Mouse (Mus musculus) lung, postnatal 0 days (tissue): ENCODE measurements at regions not wholly inside any gene's neighbourhood (a gene's known extent, or its start where the extent isn't known, plus 50 kb on each side); places are given as distances from the start of the nearest gene placed in this dataset.

Experiments
- ATAC-seq: fragments of 200-750 bp; cut with Nextera tagmentation; 2 replicates; pipeline ENCODE4 v1.8.0; 2017; ENCODE audit warnings: moderate library complexity
- DNase-seq: peaks from one replicate; pipeline ENCODE4 v3.0.0-alpha.2; 2016; ENCODE audit warnings: low spot score
- H3K27ac ChIP-seq: fragments of 300-500 bp; sonication (generic); 2 replicates; pipeline ENCODE4 v1.5.1; 2014; ENCODE audit warnings: antibody characterized with exemption, mild to moderate bottlenecking, low read length, mixed read lengths
- H3K27me3 ChIP-seq: fragments of 300-500 bp; sonication (generic); replicated peaks from 2 replicates; pipeline ENCODE4 v1.6.1; 2014; ENCODE audit warnings: low read length, mixed read lengths; ENCODE audit not compliant: insufficient read depth
- H3K36me3 ChIP-seq: fragments of 300-500 bp; sonication (generic); 2 replicates; pipeline ENCODE4 v1.6.1; 2014; ENCODE audit warnings: low read length, mixed read lengths; ENCODE audit not compliant: insufficient read depth
- H3K4me1 ChIP-seq: fragments of 300-500 bp; sonication (generic); 2 replicates; pipeline ENCODE4 v1.6.1; 2014; ENCODE audit warnings: antibody characterized with exemption, low read depth, low read length, mixed read lengths; ENCODE audit not compliant: insufficient read depth
- H3K4me2 ChIP-seq: fragments of 300-500 bp; sonication (generic); replicated peaks from 2 replicates; pipeline ENCODE4 v1.6.1; 2014; ENCODE audit warnings: low read depth, mild to moderate bottlenecking, low read length, moderate library complexity, mixed read lengths
- H3K4me3 ChIP-seq: fragments of 300-500 bp; sonication (generic); 2 replicates; pipeline ENCODE4 v1.5.1; 2014; ENCODE audit warnings: low read depth, low read length
- H3K9ac ChIP-seq: fragments of 300-500 bp; sonication (generic); replicated peaks from 2 replicates; pipeline ENCODE4 v1.6.1; 2014; ENCODE audit warnings: low read depth, mild to moderate bottlenecking
- H3K9me3 ChIP-seq: fragments of 300-500 bp; sonication (generic); 2 replicates; pipeline ENCODE4 v1.6.1; 2016; ENCODE audit warnings: low read length, mixed read lengths
- CTCF ChIP-seq: IDR thresholded peaks from 2 replicates; pipeline ENCODE4 v1.5.1; 2016; ENCODE audit warnings: antibody characterized with exemption, mild to moderate bottlenecking
- EP300 ChIP-seq: IDR thresholded peaks from 2 replicates; pipeline ENCODE4 v1.6.1; 2016; ENCODE audit warnings: antibody characterized with exemption, mild to moderate bottlenecking, control low read depth
- WGBS: fragments of 180-500 bp; shearing (Covaris S2); extraction: QIAGEN DNeasy Blood & Tissue Kit; methylation state at CpG from one replicate; pipeline ENCODE4 v1.1.7; 2014; 5-methylcytosine and 5-hydroxymethylcytosine counted together

DNA sequence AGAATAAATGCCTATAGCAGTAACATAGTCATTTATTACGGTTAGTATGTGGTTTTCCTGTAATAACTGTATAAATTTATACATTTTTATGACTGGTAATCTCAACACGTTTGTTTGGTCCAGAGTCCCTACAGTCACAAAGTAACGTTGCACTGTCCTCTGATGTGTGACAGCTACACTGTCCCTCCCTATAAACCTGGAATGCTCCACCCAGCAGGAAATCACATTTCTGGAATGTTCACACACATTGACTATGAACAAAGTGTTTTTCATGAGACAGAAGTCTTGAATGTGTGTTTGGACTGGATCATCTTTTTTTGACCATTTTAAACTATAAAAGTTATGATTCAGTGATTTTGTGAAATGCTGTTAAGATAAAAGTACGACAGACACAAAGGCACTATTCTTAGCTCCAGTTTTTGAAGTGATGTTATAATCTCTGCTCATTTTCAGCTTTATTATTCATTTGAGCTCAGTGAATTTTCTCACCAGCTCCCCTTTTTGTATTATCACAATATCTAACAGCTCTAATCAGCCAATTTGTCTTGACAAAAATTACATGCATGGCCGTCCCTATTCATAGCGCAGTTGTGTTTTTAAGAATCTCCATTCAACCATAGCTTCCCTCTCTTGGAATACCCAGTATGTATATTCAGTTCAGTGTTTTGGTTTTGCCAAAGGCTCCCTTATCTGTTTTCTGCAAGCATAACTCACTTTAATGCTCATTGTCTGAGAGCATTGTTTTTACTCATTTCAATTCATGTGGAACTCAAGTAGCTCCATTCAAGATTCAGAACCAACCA, 257.0 kb upstream of the Fam98a start:
- DNase-seq (no peak), ATAC-seq (no peak)
- Histone ChIP-seq H3K4me3 (no peak overlapping the region), H3K9me3 (no peaks in the 10 kb centered on the region), H3K27ac (no peak overlapping the region), H3K36me3 (no peaks in the 10 kb centered on the region), H3K4me2 (no peak overlapping the region), H3K4me1 (no peaks in the 10 kb centered on the region), H3K27me3 (no peaks in the 10 kb centered on the region), H3K9ac (no peak overlapping the region)
- TF ChIP-seq EP300 = no peak
- no peak for TF ChIP-seq CTCF
- 65% methylated on average over 6 of the region's 6 CpGs for WGBS

- no peak for ATAC-seq
- no peak for DNase-seq
- H3K4me3 ChIP-seq = no peak overlapping the region
- H3K27ac ChIP-seq = no peak overlapping the region
- no peaks in the 10 kb centered on the region for H3K27me3 ChIP-seq
- H3K36me3 ChIP-seq = no peaks in the 10 kb centered on the region
- no peak overlapping the region for H3K9ac ChIP-seq
- no peaks in the 10 kb centered on the region for H3K4me1 ChIP-seq
- no peak for TF ChIP-seq EP300
- no peak for TF ChIP-seq CTCF
- no peak overlapping the region for H3K4me2 ChIP-seq
- H3K9me3 ChIP-seq = no peaks in the 10 kb centered on the region
- 56% methylated on average over 1 of the region's 1 CpGs for WGBS
These were observed 256.3 kb upstream of the Fam98a start for GRCm38 (mm10) chr17:75808025-75808424.

- DNase-seq = no peak
- Histone ChIP-seq H3K9me3 (no peaks in the 10 kb centered on the region), H3K27ac (no peak overlapping the region), H3K4me2 (no peak overlapping the region), H3K4me3 (no peak overlapping the region), H3K9ac (no peak overlapping the region), H3K4me1 (no peaks in the 10 kb centered on the region), H3K27me3 (no peaks in the 10 kb centered on the region), H3K36me3 (no peaks in the 10 kb centered on the region)
- no peak for TF ChIP-seq EP300
- no peak for TF ChIP-seq CTCF
- ATAC-seq = no peak
- 46% methylated on average over 1 of the region's 1 CpGs for WGBS
These were observed 252.6 kb upstream of the Fam98a start for GRCm38 (mm10) chr17:75804358-75804757.

GRCm38 (mm10) chr17:75796380-75796779, 244.6 kb upstream of the Fam98a start:
- no peaks in the 10 kb centered on the region for H3K9me3 ChIP-seq
- DNase-seq (no peak), ATAC-seq (no peak)
- H3K4me2 ChIP-seq = no peak overlapping the region
- no peak overlapping the region for H3K4me3 ChIP-seq
- TF ChIP-seq EP300 = no peak
- no peaks in the 10 kb centered on the region for H3K36me3 ChIP-seq
- no peak overlapping the region for H3K9ac ChIP-seq
- 76% methylated on average over 3 of the region's 3 CpGs for WGBS
- no peaks in the 10 kb centered on the region for H3K4me1 ChIP-seq
- H3K27me3 ChIP-seq = no peaks in the 10 kb centered on the region
- H3K27ac ChIP-seq = no peak overlapping the region

- Histone ChIP-seq H3K36me3 (no peaks in the 10 kb centered on the region), H3K9ac (no peak overlapping the region), H3K4me3 (no peak overlapping the region), H3K4me1 (no peaks in the 10 kb centered on the region), H3K9me3 (no peaks in the 10 kb centered on the region), H3K4me2 (no peak overlapping the region), H3K27ac (no peak overlapping the region), H3K27me3 (no peaks in the 10 kb centered on the region)
- 74% methylated on average over 3 of the region's 3 CpGs for WGBS
- DNase-seq (no peak), ATAC-seq (no peak)
- TF ChIP-seq CTCF (no peak), EP300 (no peak)
These were observed 244.0 kb upstream of the Fam98a start for GRCm38 (mm10) chr17:75795772-75796171.

GRCm38 (mm10) chr17:75779770-75780169, 228.0 kb upstream of the Fam98a start:
- no peak overlapping the region for H3K4me2 ChIP-seq
- H3K4me3 ChIP-seq = no peak overlapping the region
- H3K36me3 ChIP-seq = no peaks in the 10 kb centered on the region
- DNase-seq = no peak
- no peaks in the 10 kb centered on the region for H3K4me1 ChIP-seq
- no peak overlapping the region for H3K9ac ChIP-seq
- no peak overlapping the region for H3K27ac ChIP-seq
- TF ChIP-seq EP300 = no peak
- peak; percentile 40 for TF ChIP-seq CTCF
- H3K9me3 ChIP-seq = no peaks in the 10 kb centered on the region
- WGBS = 39% methylated on average over 2 of the region's 2 CpGs
- no peak for ATAC-seq
- H3K27me3 ChIP-seq = no peaks in the 10 kb centered on the region

GRCm38 (mm10) chr17:75776611-75777010, 224.9 kb upstream of the Fam98a start:
- Histone ChIP-seq H3K9me3 (no peaks in the 10 kb centered on the region), H3K4me2 (no peak overlapping the region), H3K4me1 (no peaks in the 10 kb centered on the region), H3K27me3 (no peaks in the 10 kb centered on the region), H3K36me3 (no peaks in the 10 kb centered on the region), H3K27ac (no peak overlapping the region), H3K4me3 (no peak overlapping the region), H3K9ac (no peak overlapping the region)
- ATAC-seq (no peak), DNase-seq (no peak)
- 45% methylated on average over 7 of the region's 7 CpGs for WGBS
- TF ChIP-seq CTCF (no peak), EP300 (no peak)
